Mouse (Mus musculus): ENCODE results near the gene Mrpl54.
"Not testable (repeated sequence)": the region's sequence is repeated elsewhere in the genome, so short reads cannot be mapped to it uniquely, and the experiment has no call there.

Gene Mrpl54

GRCm38 (mm10) chr10:81229735-81230437, 36.8 kb downstream of the Mrpl54 start:
- in situ Hi-C loops (cut with MboI): no loop called here

GRCm38 (mm10) chr10:81223731-81224130, 43.0 kb downstream of the Mrpl54 start:
- in situ Hi-C loops (cut with MboI): not testable (repeated sequence)

GRCm38 (mm10) chr10:81221402-81222015, 45.2 kb downstream of the Mrpl54 start:
- in situ Hi-C loops (cut with MboI): no loop called here

- in situ Hi-C loops (cut with MboI): no loop called here
Observed at GRCm38 (mm10) chr10:81217964-81218363, 48.8 kb downstream of the Mrpl54 start.

- in situ Hi-C loops (cut with MboI): not testable (repeated sequence)
Observed at GRCm38 (mm10) chr10:81217267-81217666, 49.5 kb downstream of the Mrpl54 start.

GRCm38 (mm10) chr10:81216810-81217209, 49.9 kb downstream of the Mrpl54 start:
- in situ Hi-C loops (cut with MboI): no loop called here

GRCm38 (mm10) chr10:81216260-81216659, 50.5 kb downstream of the Mrpl54 start:
- in situ Hi-C loops (cut with MboI): no loop called here

Measured in mature B cell (primary cell).